Mouse (Mus musculus): ENCODE measurements around the gene Prdm2. TPM values are rescaled to one million over a fixed set of nuclear protein-coding genes. Genes with fewer than 3 reads are reported as not detected.

Gene Prdm2
- polyA plus RNA-seq, 1 experiment from 2014 or later = 12.7 TPM

GRCm38 (mm10) chr4:143231790-143232422, 19.1 kb upstream of the Prdm2 start:
- Histone ChIP-seq H3K4me1 (replicated peaks) (no peaks in the 10 kb centered on the region), H3K4me3 (no peak overlapping the region), H3K36me3 (no peaks in the 10 kb centered on the region), H3K9me3 (no peaks in the 10 kb centered on the region), H3K27ac (replicated peaks) (no peak overlapping the region), H3K9ac (no peak overlapping the region), H3K27me3 (no peaks in the 10 kb centered on the region), H3K4me2 (no peak overlapping the region)
- ATAC-seq (ENCODE audit: low FRiP score, low read depth) = no peak
- WGBS = 96% methylated on average over 10 of the region's 10 CpGs

- H3K4me2 ChIP-seq = no peak overlapping the region
- no peaks in the 10 kb centered on the region for H3K4me1 ChIP-seq (replicated peaks)
- no peaks in the 10 kb centered on the region for H3K27me3 ChIP-seq
- 82% methylated on average over 3 of the region's 3 CpGs for WGBS
- ATAC-seq (ENCODE audit: low FRiP score, low read depth) = no peak
- no peaks in the 10 kb centered on the region for H3K9me3 ChIP-seq
- H3K27ac ChIP-seq (replicated peaks) = no peak overlapping the region
- H3K4me3 ChIP-seq = no peak overlapping the region
- no peaks in the 10 kb centered on the region for H3K36me3 ChIP-seq
- no peak overlapping the region for H3K9ac ChIP-seq
Observed at GRCm38 (mm10) chr4:143231110-143231509, 18.3 kb upstream of the Prdm2 start.

GRCm38 (mm10) chr4:143227976-143228375, 15.2 kb upstream of the Prdm2 start:
- no peak overlapping the region for H3K4me3 ChIP-seq
- no peaks in the 10 kb centered on the region for H3K27me3 ChIP-seq
- no peaks in the 10 kb centered on the region for H3K9me3 ChIP-seq
- 70% methylated on average over 5 of the region's 5 CpGs for WGBS
- H3K36me3 ChIP-seq = no peaks in the 10 kb centered on the region
- H3K4me2 ChIP-seq = no peak overlapping the region
- H3K9ac ChIP-seq = no peak overlapping the region
- no peak overlapping the region for H3K27ac ChIP-seq (replicated peaks)
- no peak for ATAC-seq (ENCODE audit: low FRiP score, low read depth)
- H3K4me1 ChIP-seq (replicated peaks) = no peaks in the 10 kb centered on the region

GRCm38 (mm10) chr4:143225886-143226285, 13.1 kb upstream of the Prdm2 start:
- Histone ChIP-seq H3K4me1 (replicated peaks) (no peaks in the 10 kb centered on the region), H3K9ac (no peak overlapping the region), H3K27me3 (no peaks in the 10 kb centered on the region), H3K4me2 (no peak overlapping the region), H3K36me3 (no peaks in the 10 kb centered on the region), H3K4me3 (no peak overlapping the region), H3K27ac (replicated peaks) (no peak overlapping the region), H3K9me3 (no peaks in the 10 kb centered on the region)
- 51% methylated on average over 9 of the region's 9 CpGs for WGBS
- ATAC-seq (ENCODE audit: low FRiP score, low read depth) = no peak

- Histone ChIP-seq H3K4me1 (replicated peaks) (peaks cover 5% of the 10 kb centered on the region; the same call in 1 of the 2 replicates), H3K4me2 (peak overlapping the region; percentile 44), H3K9ac (peak overlapping the region; percentile 39), H3K36me3 (no peaks in the 10 kb centered on the region), H3K27ac (replicated peaks) (peak overlapping the region; percentile 77), H3K27me3 (no peaks in the 10 kb centered on the region), H3K9me3 (no peaks in the 10 kb centered on the region), H3K4me3 (peak overlapping the region; percentile 24)
- ATAC-seq (ENCODE audit: low FRiP score, low read depth) = peak; percentile 88
- 8% methylated on average over 9 of the region's 9 CpGs for WGBS
Observed at GRCm38 (mm10) chr4:143219316-143219751, 6.5 kb upstream of the Prdm2 start.

- peak overlapping the region; percentile 44 for H3K4me2 ChIP-seq
- peaks cover 5% of the 10 kb centered on the region; the same call in 1 of the 2 replicates for H3K4me1 ChIP-seq (replicated peaks)
- no peak overlapping the region for H3K9ac ChIP-seq
- no peaks in the 10 kb centered on the region for H3K9me3 ChIP-seq
- no peaks in the 10 kb centered on the region for H3K27me3 ChIP-seq
- H3K27ac ChIP-seq (replicated peaks) = peak overlapping the region; percentile 77
- WGBS = 72% methylated on average over 2 of the region's 2 CpGs
- H3K4me3 ChIP-seq = 0 out of 2 replicates have a peak overlapping the region, but pooled peaks have one; percentile 24
- no peak for ATAC-seq (ENCODE audit: low FRiP score, low read depth)
- H3K36me3 ChIP-seq = no peaks in the 10 kb centered on the region
Observed at GRCm38 (mm10) chr4:143218858-143219257, 6.1 kb upstream of the Prdm2 start.

- Histone ChIP-seq H3K4me1 (replicated peaks) (peaks cover 11% of the 10 kb centered on the region), H3K4me2 (no peak overlapping the region), H3K27ac (replicated peaks) (no peak overlapping the region), H3K9me3 (no peaks in the 10 kb centered on the region), H3K27me3 (no peaks in the 10 kb centered on the region), H3K9ac (no peak overlapping the region), H3K36me3 (no peaks in the 10 kb centered on the region), H3K4me3 (no peak overlapping the region)
- no peak for ATAC-seq (ENCODE audit: low FRiP score, low read depth)
- 87% methylated on average over 7 of the region's 7 CpGs for WGBS
Observed at GRCm38 (mm10) chr4:143217189-143217588, 4.4 kb upstream of the Prdm2 start.

GRCm38 (mm10) chr4:143214221-143214797, 1.5 kb upstream of the Prdm2 start:
- H3K36me3 ChIP-seq = no peaks in the 10 kb centered on the region
- H3K9ac ChIP-seq = no peak overlapping the region
- WGBS = 96% methylated on average over 3 of the region's 3 CpGs

GRCm38 (mm10) chr4:143213571-143213970, 776 bp upstream of the Prdm2 start:
- Histone ChIP-seq H3K9ac (no peak overlapping the region), H3K36me3 (no peaks in the 10 kb centered on the region), H3K27me3 (no peaks in the 10 kb centered on the region), H3K4me1 (replicated peaks) (peaks cover 27% of the 10 kb centered on the region), H3K4me2 (no peak overlapping the region), H3K27ac (replicated peaks) (no peak overlapping the region), H3K4me3 (no peak overlapping the region), H3K9me3 (no peaks in the 10 kb centered on the region)
- no peak for ATAC-seq (ENCODE audit: low FRiP score, low read depth)
- 90% methylated on average over 4 of the region's 4 CpGs for WGBS

More at GRCm38 (mm10) chr4:143214221-143214797, 1.5 kb upstream of the Prdm2 start:
- Histone ChIP-seq H3K4me1 (replicated peaks) (peaks cover 30% of the 10 kb centered on the region), H3K9me3 (no peaks in the 10 kb centered on the region), H3K27ac (replicated peaks) (no peak overlapping the region), H3K27me3 (no peaks in the 10 kb centered on the region), H3K4me3 (no peak overlapping the region), H3K4me2 (no peak overlapping the region)
- no peak for ATAC-seq (ENCODE audit: low FRiP score, low read depth)

- peak overlapping the region; percentile 94; the same call in 1 of the 2 replicates for H3K9ac ChIP-seq
- ATAC-seq (ENCODE audit: low FRiP score, low read depth) = no peak
Observed at GRCm38 (mm10) chr4:143213175-143213479, 332 bp upstream of the Prdm2 start.

GRCm38 (mm10) chr4:143211584-143212340, 1.0 kb downstream of the Prdm2 start:
- H3K27ac ChIP-seq (replicated peaks) = peak overlapping the region; percentile 95
- peak overlapping the region; percentile 91 for H3K4me3 ChIP-seq
- H3K4me1 ChIP-seq (replicated peaks) = peaks cover 27% of the 10 kb centered on the region
- H3K27me3 ChIP-seq = no peaks in the 10 kb centered on the region
- peak overlapping the region; percentile 64 for H3K4me2 ChIP-seq
- H3K9me3 ChIP-seq = no peaks in the 10 kb centered on the region
- peak overlapping the region; percentile 94 for H3K9ac ChIP-seq
- peak; percentile 75 for ATAC-seq (ENCODE audit: low FRiP score, low read depth)
- WGBS = 6% methylated on average over 43 of the region's 43 CpGs
- H3K36me3 ChIP-seq = no peaks in the 10 kb centered on the region

More at GRCm38 (mm10) chr4:143213175-143213479, 332 bp upstream of the Prdm2 start:
- 98% methylated on average over 3 of the region's 3 CpGs for WGBS
- no peaks in the 10 kb centered on the region for H3K9me3 ChIP-seq
- H3K4me3 ChIP-seq = peak overlapping the region; percentile 91
- peak overlapping the region; percentile 64 for H3K4me2 ChIP-seq
- peak overlapping the region; percentile 95 for H3K27ac ChIP-seq (replicated peaks)
- peaks cover 27% of the 10 kb centered on the region for H3K4me1 ChIP-seq (replicated peaks)
- no peaks in the 10 kb centered on the region for H3K27me3 ChIP-seq
- no peaks in the 10 kb centered on the region for H3K36me3 ChIP-seq

GRCm38 (mm10) chr4:143209997-143210396, 2.8 kb downstream of the Prdm2 start:
- no peak overlapping the region for H3K4me2 ChIP-seq

More at GRCm38 (mm10) chr4:143209997-143210396, 2.8 kb downstream of the Prdm2 start:
- no peak for ATAC-seq (ENCODE audit: low FRiP score, low read depth)
- no peaks in the 10 kb centered on the region for H3K9me3 ChIP-seq
- H3K4me1 ChIP-seq (replicated peaks) = peaks cover 27% of the 10 kb centered on the region
- no peak overlapping the region for H3K9ac ChIP-seq
- no peak overlapping the region for H3K27ac ChIP-seq (replicated peaks)
- WGBS = 65% methylated on average over 2 of the region's 2 CpGs
- H3K27me3 ChIP-seq = no peaks in the 10 kb centered on the region
- H3K4me3 ChIP-seq = no peak overlapping the region
- no peaks in the 10 kb centered on the region for H3K36me3 ChIP-seq

Measured in hindbrain, embryonic 15.5 days (tissue).